In the genomic region with DNA sequence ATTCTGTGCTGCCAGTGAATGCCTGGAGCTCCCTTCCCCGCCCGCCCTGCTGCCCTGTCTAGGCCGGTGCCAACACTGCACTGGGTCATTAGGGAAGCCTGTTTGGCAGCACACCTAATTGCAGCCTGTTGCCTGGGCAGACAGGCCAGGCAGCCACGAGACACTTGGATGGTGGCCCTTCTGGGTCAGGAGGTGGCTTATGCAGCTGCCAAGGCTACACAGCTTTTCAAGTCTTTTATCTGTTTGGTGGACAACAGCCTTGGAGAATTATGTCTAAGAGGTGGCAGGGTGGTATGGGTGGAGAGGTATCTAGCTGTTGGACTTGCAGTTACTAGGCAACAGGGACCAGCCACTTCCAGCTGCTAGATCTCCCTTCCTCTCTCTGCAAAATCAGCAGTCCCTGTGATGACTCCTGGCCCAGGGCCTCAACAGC, we compare ENCODE assay signal across 10 mouse cellular contexts. TPM values are rescaled to one million over a fixed set of nuclear protein-coding genes. Genes with fewer than 3 reads are reported as not detected.
DNase-seq lines count a peak whose midpoint lies in the region; ATAC-seq lines count a peak whose summit lies in the region.
"Had no signal": no experiment of that assay in that cellular context is flagged by ENCODE, and none has a peak within 500 bp of the region (broad histone marks: within the 10 kb centered on the region; RNA-seq: fewer than 3 reads in every experiment).

No protein-coding gene starts in this region.

- WGBS in embryonic facial prominence, embryonic 14.5 days = 78% methylated on average over 4 of the region's 4 CpGs

- ATAC-seq in embryonic facial prominence, embryonic 14.5 days (ENCODE audit: low read depth) = 0 out of 2 replicates have a peak, but pooled peaks have one; percentile 30

- H3K27ac ChIP-seq in embryonic facial prominence, embryonic 14.5 days (replicated peaks; ENCODE audit: low read depth, low read length) = no peak overlapping the region
- H3K27ac ChIP-seq: limb, embryonic 13.5 days; stomach, embryonic 15.5 days had no signal

- no peaks in the 10 kb centered on the region for H3K36me3 ChIP-seq in embryonic facial prominence, embryonic 14.5 days (ENCODE audit: control insufficient read depth, insufficient read depth, low read length)
- H3K36me3 ChIP-seq: limb, embryonic 13.5 days; stomach, embryonic 15.5 days had no signal

- H3K9ac ChIP-seq in embryonic facial prominence, embryonic 14.5 days (ENCODE audit: low read depth, low read length) = no peak overlapping the region
- H3K9ac ChIP-seq: limb, embryonic 13.5 days; stomach, embryonic 15.5 days had no signal

- intact Hi-C loops in left cerebral cortex, postnatal 36 days (cut with DNase I) = no loop called here

- no peaks in the 10 kb centered on the region for H3K4me1 ChIP-seq in embryonic facial prominence, embryonic 14.5 days (ENCODE audit: control insufficient read depth, insufficient read depth, low read length)
- H3K4me1 ChIP-seq: stomach, embryonic 15.5 days had no signal

- H3K27me3 ChIP-seq in embryonic facial prominence, embryonic 14.5 days (replicated peaks; ENCODE audit: control insufficient read depth, insufficient read depth, low read length) = no peaks in the 10 kb centered on the region
- H3K27me3 ChIP-seq: limb, embryonic 13.5 days; stomach, embryonic 15.5 days had no signal

- H3K4me3 ChIP-seq in embryonic facial prominence, embryonic 14.5 days (ENCODE audit: low read depth, low read length) = no peak overlapping the region
- H3K4me3 ChIP-seq: limb, embryonic 13.5 days; stomach, embryonic 15.5 days had no signal

- H3K4me2 ChIP-seq in embryonic facial prominence, embryonic 14.5 days (ENCODE audit: low read depth, low read length) = no peak overlapping the region
- H3K4me2 ChIP-seq: limb, embryonic 13.5 days; stomach, embryonic 15.5 days had no signal

- no peaks in the 10 kb centered on the region; the same call in 1 of the 2 replicates for H3K9me3 ChIP-seq in embryonic facial prominence, embryonic 14.5 days (ENCODE audit: control insufficient read depth, low read length)
- H3K9me3 ChIP-seq: limb, embryonic 13.5 days; stomach, embryonic 15.5 days had no signal

- peak; percentile 63 to 86 for DNase-seq in adrenal gland, adult (ENCODE audit: inconsistent age in 2 of 2, low spot score in 1 of 2)
- DNase-seq in adrenal gland, postnatal 4 days (ENCODE audit: low spot score in 2 of 2) = no peak
- DNase-seq in adipocyte (ENCODE audit: low spot score) = peak; percentile 96
- DNase-seq in embryonic facial prominence, embryonic 14.5 days (ENCODE audit: low spot score) = peak; percentile 22
- DNase-seq in heart, postnatal 4 days = peak; percentile 90
- peak; percentile 32 to 49 for DNase-seq in left cerebral cortex, postnatal 36 days (ENCODE audit: low spot score in 2 of 2)
- DNase-seq in right cerebral cortex, adult 18-20 months = peak; percentile 62
- no peak for DNase-seq in thymus, postnatal 36 days

RNA-seq across cellular contexts. Expression of a gene that starts 8.7 kb away (rescaled TPM):
- 10 to 100 TPM; 30.7 TPM for total RNA-seq in adrenal gland, postnatal 4 days (2021)
- 12.1 and 16.3 TPM in 2 replicates for polyA plus RNA-seq in embryonic facial prominence, embryonic 14.5 days (2014; fragmentation: Nextera tagmentation; extraction: Ambion mirVana)
- 10 to 100 TPM; 32.6 to 35.8 TPM for total RNA-seq in heart, postnatal 4 days (2021)
- total RNA-seq in left cerebral cortex, postnatal 36 days (2021) = 1 to 10 TPM; 6.0 to 6.7 TPM

RNA-seq across cellular contexts. Expression of a gene that starts 39.2 kb away (rescaled TPM):
- 10 to 100 TPM in 1 of 2 experiments, 1 to 10 TPM in 1; 3.0 to 12.8 TPM for total RNA-seq in adrenal gland, postnatal 4 days (2021)
- polyA plus RNA-seq in embryonic facial prominence, embryonic 14.5 days (2014; fragmentation: Nextera tagmentation; extraction: Ambion mirVana) = 6.1 and 7.1 TPM in 2 replicates
- total RNA-seq in heart, postnatal 4 days (2021) = 1 to 10 TPM; 2.8 to 3.4 TPM
- 10 to 100 TPM; 10.8 to 17.5 TPM for total RNA-seq in left cerebral cortex, postnatal 36 days (2021)

Comparison
In these comparisons a context has a peak if more than half of its experiments do, and no peak if none do; other contexts are left out.
1. DNase-seq: peak in adrenal gland, adult (2 of 2), adipocyte (single experiment), embryonic facial prominence, embryonic 14.5 days (single experiment), heart, postnatal 4 days (single experiment), left cerebral cortex, postnatal 36 days (2 of 2) and right cerebral cortex, adult 18-20 months (single experiment); none in adrenal gland, postnatal 4 days (0 of 2) and thymus, postnatal 36 days (0 of 2).
2. RNA of a gene that starts 8.7 kb away (total RNA-seq): 32.6 to 35.8 TPM in heart, postnatal 4 days and 30.7 TPM in adrenal gland, postnatal 4 days; 6.0 to 6.7 TPM in left cerebral cortex, postnatal 36 days; every median in the first group is over 4 times any median in the second.